Mouse (Mus musculus): ENCODE measurements around the gene Slc39a2. TPM values are rescaled to one million over a fixed set of nuclear protein-coding genes. Genes with fewer than 3 reads are reported as not detected.
"Not testable (repeated sequence)": the region's sequence is repeated elsewhere in the genome, so short reads cannot be mapped to it uniquely, and the experiment has no call there.

Slc39a2 gene
- total RNA-seq (2021): 1 to 10 TPM; 4.8 to 6.6 TPM

DNA sequence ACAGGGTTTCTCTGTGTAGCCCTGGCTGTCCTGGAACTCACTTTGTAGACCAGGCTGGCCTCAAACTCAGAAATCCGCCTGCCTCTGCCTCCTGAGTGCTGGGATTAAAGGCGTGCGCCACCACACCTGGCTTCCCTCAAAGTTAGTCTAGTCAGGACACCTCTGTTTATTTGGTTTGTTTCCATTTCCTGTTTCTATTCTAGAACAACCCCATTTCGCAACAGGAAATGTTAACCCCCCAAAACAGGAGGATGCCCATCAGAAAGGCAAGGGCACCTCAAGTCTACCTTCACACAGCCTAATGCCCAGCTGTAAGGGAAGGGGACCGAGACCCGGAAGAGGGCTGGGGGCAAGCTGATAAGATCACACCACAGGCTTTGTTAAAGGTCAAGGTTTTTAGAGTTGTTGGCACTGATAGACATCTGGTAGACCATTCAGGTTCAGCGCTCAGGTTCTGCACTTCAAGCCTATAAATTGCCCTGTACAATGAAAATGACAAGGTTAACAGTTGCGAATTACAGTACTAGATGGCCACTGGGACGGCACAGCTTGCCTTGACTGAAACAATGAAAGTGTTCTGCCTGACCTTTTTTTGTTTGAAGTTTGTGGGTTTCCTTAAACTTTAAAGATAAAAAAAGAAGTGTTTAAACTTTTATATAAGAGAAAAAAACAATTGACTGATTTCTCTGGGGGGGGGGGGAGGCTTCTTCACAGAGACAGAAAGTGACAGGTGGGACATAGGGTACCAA is at the start of gene Slc39a2:
Slc39a2 (plus strand) TSS at position 699 of the 749 bp plus-strand sequence.
- DNase-seq (ENCODE audit: extremely low spot score in 1 of 2, low spot score in 1 of 2): no peak

DNA sequence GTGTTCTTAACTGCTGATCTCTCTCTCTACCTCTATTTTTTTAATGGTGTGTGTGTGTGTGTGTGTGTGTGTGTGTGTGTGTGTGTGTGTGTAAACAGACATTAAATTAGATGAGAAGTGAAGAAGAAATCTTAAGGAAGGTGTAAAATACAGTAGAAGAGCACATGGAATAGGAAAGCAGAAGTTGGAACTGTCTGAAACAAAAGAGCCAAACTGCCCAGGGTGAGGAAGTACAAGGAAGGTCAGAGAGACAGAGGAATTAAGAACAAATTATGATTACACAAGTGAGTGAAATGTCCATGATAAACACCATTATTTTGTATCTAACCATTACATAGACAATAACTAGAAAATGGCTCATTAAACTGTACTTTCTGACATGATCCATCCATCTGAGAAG is 48.8 kb upstream of the Slc39a2 start:
- no peak for DNase-seq (ENCODE audit: extremely low spot score in 1 of 2, low spot score in 1 of 2)

DNA sequence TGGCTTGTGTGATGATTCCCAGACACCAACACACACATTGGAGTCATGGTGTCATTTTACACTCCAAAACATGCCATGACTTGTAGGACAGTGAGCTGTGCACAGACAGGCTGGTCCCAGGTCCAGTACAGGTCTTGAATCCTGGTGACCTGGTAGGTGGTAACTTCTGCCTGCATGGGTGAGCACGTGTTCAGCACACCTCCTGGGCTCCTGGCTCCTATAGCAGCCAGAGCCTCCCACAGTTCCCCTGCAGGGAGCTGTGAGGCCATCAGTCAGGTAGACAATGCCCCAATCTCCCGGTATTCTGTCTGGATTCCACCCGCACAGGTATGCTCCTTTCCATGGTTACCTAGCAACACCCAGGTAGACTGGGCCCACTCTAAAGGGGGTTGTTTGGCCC is 46.1 kb upstream of the Slc39a2 start:
- DNase-seq (ENCODE audit: extremely low spot score in 1 of 2, low spot score in 1 of 2): no peak

DNA sequence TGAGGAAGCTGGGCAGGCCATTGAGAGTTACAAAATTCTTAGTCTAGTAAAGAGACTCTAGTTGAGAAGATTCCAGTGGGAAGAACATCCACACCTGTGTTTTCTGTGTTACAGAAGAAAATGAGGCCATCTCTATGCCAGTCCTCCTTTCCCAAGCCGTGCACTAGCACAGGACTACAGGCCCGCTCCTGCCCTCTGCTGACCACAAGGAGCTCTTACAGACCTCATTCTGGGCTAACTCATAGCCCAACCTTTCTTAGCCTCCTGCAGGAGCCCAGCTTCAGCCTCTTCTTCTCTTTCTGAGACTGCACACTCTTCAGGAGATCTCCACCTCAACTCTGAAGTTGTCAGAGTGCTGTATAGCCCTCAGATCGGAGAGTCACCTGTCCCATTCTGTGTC is 41.7 kb upstream of the Slc39a2 start:
- DNase-seq (ENCODE audit: extremely low spot score in 1 of 2, low spot score in 1 of 2): not testable (repeated sequence)

DNA sequence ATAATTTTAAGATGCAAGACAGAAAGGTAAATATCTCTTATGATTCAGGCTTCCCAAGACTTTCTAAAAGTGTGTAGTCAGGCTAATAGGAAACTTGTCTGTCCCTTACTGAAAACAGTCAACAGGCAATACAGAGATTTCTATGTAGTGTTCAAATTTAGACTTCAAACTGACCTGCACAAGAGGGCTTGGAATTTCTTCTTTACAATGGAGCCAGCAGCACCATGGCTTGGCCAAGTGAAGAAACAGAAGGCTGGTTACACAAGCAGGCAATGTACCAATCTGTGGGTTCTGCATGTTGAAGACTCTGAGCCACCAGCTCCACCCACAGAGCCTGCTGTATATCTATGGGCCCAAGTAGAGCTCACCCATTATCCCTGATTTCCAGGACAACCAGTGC is 39.3 kb upstream of the Slc39a2 start, which contains the start of gene Ear6:
Ear6 (plus strand) TSS at position 301 of the 400 bp plus-strand sequence.
- no peak for DNase-seq (ENCODE audit: extremely low spot score in 1 of 2, low spot score in 1 of 2)

DNA sequence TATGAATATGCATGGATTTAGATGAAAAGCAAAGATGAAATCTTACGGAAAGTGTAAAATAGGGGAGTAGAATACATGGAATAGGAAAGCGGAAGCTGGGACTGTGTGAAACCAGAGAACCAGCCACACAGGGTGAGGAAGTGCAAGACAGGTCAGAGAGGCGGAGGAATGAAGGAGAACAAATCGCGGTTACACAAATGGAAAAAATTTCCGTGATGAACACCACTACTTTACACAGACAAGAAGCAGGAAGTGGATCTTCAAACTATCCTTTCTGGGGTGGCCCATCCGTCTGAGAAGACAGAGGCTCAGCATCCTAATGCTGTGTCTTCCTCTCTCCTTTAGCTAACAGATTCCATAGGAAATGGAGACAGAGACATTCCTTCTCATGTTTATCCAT is 37.4 kb upstream of the Slc39a2 start:
- DNase-seq (ENCODE audit: extremely low spot score in 1 of 2, low spot score in 1 of 2): not testable (repeated sequence)

DNA sequence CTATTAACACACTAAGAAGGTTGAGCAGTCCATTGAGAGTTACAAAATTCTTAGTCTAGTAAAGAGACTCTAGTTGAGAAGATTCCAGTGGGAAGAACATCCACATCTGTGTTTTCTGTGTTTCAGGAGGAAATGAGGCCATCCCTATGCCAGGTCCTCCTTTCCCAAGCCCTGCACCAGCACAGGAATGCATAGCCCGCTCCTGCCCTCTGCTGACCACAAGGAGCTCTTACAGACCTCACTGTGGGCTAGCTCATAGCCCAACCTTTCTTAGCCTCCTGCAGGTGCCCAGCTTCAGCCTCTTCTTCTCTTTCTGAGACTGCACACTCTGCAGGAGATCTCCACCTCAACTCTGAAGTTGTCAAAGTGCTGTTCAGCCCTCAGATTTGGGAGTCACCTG is 29.1 kb upstream of the Slc39a2 start:
- DNase-seq (ENCODE audit: extremely low spot score in 1 of 2, low spot score in 1 of 2): not testable (repeated sequence)

DNA sequence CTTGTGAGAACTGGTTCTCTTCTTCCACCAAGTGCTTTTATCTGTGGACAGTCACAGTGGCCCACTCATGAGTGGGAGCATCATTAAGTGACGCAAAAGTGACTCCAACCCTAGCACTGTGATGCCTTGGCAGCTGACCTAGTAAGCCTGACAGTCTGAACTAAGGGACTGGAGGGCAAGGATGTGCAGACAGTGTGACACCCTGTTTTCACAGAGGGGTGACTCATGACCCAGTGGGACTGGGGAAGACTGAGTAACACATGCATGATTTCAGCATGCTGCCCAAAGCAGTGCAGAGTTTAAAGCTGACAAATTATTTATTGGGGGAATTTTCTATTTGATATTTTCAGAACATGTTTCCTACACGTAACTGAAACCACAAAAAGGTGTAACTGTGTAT is 21.9 kb upstream of the Slc39a2 start:
- no peak for DNase-seq (ENCODE audit: extremely low spot score in 1 of 2, low spot score in 1 of 2)

DNA sequence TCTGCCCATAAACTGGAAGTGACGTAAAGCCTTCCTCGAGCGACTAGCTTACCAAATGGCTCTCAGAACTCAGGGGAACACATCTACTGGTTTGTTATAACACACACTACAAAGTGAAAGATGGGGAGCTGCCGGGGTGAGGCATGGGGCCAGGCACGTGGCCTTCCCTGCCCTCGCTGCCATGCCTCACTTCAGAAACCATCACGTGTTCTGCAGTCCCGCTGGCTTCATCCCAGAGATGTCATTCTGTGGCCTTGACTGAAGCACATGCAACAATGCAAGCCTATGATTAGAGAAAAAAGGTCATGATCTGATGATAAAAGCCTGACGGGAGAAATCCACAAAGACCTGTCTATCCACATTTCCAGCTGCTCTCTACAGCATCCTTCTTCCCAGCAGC is 20.9 kb upstream of the Slc39a2 start:
- no peak for DNase-seq (ENCODE audit: extremely low spot score in 1 of 2, low spot score in 1 of 2)

DNA sequence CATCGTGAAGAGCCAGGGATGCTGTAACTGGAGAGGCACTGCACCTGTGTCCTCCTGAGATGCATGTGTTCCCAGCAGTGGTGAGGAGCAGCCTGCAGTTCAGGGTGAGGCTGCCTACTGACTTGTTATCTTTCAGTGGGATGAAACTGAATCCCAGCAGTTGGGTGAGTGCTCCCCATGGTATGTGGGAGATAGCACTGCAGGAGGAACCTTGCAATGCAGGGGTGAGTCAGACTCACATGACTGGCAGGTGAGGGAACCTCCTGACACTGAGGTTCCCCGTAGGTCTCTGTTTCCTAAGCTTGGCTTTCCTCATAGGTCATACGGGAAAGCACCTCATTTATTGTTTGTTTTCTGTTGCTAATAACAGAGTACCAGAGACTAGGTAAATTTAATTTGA is 15.2 kb upstream of the Slc39a2 start:
- DNase-seq (ENCODE audit: extremely low spot score in 1 of 2, low spot score in 1 of 2): no peak

DNA sequence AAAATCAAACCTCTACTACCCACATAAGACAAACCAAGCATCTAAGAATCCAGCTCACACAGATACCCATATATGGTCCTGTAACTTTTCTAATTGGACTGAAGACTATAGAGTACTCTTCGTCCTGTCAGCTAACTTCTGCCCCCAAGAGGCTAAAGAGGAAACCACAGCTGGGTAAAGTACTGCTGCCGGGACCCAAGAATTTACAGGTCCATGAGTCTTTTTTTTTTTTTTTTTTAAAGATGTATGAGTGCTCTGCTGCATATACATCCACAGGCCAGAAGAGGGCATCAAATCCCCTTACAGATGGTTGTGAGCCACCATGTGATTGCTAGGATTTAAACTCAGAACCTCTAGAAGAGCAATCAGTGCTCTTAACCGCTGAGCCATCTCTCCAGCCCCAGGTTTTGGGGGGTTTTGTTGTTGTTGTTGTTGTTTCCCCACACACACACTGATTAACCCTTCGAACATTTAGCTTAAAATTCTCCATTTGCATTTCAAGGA is 9.1 kb upstream of the Slc39a2 start:
- DNase-seq (ENCODE audit: extremely low spot score in 1 of 2, low spot score in 1 of 2): peak in 1 of 2 experiments; percentile 56

DNA sequence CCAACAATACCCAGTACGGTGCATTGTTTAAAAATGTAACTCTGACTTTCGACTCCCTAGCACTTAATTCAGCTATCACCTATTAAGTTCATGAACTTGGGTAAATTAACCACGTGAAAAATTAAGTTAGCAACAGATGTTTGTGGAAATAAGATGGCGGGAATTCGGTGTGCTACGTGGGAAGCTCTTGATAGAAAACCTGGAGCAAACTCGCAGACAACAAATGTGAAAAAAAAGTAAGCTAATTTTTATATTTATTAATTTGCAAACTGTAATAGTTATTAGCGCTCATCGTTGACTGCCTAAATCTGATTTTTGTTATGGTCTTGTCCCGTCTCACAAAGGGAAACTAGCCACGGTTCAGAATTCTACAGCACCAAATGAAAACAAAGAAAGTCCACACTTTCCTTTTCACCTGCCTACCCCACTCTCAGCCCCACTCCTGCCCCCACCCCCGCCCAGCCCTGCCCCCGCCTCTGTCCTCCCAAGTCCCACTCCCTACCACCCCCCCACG is 8.6 kb upstream of the Slc39a2 start:
- DNase-seq (ENCODE audit: extremely low spot score in 1 of 2, low spot score in 1 of 2): no peak

DNA sequence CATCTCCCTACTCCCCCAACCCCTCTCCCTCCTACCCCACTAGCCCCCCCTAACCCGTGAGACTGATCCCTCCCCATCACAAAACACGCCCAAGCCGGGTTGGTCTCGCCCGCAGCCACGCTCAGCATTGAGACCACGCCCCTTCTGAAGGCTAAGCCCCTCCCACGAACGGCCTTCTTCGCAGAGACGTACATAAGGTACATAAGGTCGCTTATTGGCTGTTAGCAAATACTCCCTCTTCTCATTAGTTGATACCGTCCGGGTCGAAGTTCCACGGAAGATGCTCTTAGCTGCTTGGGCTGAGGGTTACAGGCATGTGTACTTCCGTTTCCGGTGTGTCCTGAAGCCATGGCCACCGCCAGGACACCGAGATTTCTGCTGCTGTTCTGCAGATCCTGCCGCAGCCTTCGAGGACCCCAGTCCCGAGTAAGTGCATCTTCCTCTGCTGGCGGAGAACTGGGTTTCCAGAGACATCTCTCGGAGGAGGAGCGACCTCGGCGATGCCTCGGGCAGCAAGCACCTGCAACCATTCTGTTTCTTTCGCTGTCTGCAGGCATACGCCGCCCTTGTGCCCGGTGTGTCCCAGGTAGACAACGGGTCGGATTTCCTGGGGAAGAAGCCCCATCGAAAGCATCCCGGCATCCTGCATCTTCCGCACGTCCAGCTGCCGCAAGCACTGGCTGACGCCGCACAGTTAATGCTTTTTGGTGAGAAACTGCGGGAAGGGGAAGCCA is 7.9 kb upstream of the Slc39a2 start, which contains the start of gene Mettl17:
Mettl17 (plus strand) TSS at position 245 of the 734 bp plus-strand sequence.
- DNase-seq (ENCODE audit: extremely low spot score in 1 of 2, low spot score in 1 of 2): peak; percentile 70 to 72

DNA sequence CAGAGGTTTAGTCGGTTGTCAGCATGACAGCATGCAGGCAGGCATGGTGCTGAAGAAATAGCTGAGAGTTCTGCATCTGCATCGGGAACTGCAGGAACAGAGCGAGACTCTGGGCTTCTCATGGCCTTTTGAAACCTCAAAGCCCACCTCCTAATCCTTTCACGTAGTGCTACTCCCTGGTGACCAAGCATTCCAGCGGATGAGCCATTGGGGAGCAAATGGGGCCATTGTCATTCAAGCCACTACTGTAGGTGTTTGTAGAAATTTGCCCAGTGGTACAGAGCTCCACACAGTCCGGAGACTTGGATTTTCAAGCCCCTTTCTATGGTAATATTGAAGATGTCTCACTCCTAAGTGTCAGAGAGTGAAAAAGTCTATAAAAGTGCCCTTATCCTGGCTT is 6.6 kb upstream of the Slc39a2 start:
- no peak for DNase-seq (ENCODE audit: extremely low spot score in 1 of 2, low spot score in 1 of 2)

DNA sequence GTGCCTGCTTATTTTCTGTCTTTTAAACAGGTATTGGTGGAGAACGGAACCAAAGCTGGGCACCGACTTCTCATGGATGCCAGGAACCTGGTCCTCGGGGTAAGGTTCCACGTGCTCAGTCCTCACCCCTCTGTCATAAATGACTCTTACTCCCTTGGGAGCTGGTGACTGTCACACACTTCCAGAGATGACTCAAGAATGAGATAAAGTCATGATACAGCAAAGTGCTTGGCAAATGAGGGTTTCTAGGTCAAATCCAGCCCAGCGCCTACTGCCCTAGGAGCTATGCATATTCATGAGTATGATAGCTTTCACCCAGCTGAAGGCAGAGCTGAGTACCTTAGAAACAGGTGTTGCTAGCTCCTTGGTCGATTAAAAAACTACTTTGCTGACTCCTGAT is 2.9 kb upstream of the Slc39a2 start:
- no peak for DNase-seq (ENCODE audit: extremely low spot score in 1 of 2, low spot score in 1 of 2)

DNA sequence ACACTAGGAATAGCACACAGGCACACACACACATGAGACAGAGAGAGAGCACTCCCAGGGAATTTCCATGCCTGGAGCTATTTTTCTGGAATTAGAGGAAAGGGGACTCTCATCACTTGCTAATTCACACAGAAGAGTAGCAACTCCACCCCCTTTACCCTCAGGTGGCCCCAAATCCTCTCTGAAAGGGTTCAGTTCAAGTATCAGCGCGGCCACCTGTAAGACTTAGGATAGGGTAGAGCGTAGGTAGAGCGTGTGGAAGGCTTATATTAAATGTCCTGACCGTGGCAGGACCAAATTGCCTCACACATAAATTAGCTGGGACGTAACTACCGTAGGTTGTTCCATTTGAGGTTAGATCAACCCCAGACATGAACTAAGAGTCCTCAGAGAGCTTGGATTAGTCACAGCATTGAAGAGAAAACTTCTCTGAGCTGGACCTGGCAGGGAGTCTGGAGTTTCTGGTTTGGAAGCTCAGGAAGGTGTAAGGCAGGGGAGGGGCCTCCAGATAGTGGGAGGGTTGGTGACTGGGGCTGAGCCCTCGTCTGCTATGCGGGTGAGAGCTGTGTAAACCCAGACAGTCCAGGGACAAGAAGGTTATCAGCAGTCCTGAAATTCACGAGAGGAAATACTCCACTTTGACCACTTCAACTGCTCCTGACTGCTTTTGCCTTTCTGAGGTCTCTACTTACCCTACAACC is 555 bp downstream of the Slc39a2 start:
- no peak for DNase-seq (ENCODE audit: extremely low spot score in 1 of 2, low spot score in 1 of 2)

DNA sequence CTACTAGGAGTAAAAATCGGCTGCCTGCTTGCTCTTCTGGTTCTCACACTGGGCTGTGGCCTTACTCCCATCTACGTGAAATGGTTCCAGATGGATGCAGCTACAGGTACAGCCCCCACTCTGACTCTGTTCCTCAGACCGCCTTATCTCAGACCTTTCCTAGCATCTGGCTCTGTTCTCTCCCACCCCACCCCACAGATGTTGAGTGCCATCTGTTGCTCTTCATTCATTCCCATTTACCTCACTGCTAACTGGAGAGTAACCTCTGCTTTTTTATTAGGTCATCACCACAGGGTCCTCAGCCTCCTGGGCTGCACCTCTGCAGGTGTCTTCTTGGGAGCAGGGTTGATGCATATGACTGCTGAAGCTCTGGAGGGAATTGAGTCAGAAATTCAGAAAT is 1.1 kb downstream of the Slc39a2 start:
- no peak for DNase-seq (ENCODE audit: extremely low spot score in 1 of 2, low spot score in 1 of 2)

DNA sequence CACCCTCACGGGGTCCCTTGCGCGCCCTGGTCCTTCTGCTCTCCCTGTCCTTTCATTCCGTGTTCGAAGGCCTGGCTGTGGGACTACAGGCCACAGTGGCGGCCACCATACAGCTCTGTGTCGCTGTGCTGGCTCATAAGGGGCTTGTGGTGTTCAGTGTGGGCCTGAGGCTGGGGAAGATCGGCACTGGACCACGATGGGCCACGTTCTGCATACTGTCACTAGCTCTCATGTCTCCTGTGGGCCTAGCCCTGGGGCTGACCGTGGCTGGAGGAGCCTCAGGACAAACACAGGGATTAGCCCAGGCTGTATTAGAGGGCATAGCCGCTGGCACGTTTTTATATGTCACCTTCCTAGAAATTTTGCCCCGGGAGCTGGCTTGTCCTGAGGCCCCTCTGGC is 2.4 kb downstream of the Slc39a2 start:
- DNase-seq (ENCODE audit: extremely low spot score in 1 of 2, low spot score in 1 of 2): no peak

DNA sequence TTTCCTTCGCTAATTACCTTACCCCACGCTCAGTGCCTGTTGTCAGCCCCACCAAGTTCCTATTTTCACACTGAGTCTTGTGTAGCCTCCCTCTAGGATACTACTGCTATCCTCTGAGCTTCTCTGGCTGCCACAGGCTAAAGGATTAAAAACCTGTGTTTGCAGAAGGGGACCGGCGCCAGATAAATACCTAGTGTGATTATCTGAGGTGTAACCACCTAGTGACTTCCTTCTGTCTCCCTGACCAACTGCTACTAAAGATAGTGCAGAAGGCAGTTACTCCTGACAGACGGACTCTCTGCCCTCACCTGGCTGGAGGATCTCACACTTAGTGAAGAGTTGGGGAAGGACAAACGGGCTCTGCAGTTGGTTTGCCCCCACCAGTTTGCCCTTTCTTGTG is 3.3 kb downstream of the Slc39a2 start:
- no peak for DNase-seq (ENCODE audit: extremely low spot score in 1 of 2, low spot score in 1 of 2)

DNA sequence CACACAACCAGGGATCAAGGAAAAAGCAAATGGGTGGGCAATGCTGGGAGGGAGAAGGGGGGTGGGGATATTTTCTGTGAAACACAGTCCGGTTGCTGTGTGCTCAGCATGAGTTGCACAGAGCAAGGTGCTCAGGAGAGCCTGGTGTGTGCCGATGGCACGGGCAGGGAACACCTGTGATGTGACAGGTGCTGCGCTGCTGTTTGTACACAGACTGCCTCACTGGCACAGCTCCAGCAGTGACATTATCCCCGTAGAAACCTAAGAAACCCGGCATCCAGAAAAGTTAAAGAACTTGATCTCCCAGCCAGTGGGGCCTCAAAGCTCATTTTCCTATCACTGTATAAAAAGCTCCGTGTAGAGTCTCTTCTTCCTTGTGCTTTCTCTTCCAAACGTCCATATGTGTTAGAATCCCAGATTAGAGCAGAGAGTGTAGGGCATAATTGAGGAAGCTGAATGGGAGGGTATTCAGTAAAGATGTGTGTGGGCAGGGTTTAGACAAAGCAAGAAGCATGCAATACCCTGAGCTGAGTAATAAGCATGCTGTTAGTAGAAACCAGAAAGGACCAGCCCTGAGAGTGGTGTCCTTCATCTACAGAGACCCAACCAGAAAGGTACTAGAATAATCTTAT is 4.0 kb downstream of the Slc39a2 start:
- DNase-seq (ENCODE audit: extremely low spot score in 1 of 2, low spot score in 1 of 2): no peak
